Mouse (Mus musculus) mouse embryonic stem cell (cell line): ENCODE measurements around the gene Klf9.

ENCODE experiments used
- in situ Hi-C, 2 experiments: fragments of 300-500 bp; cut with MboI; formaldehyde crosslinking; loops; 1 replicate in 1 of 2; 3 replicates in 1 of 2; pipeline ENCODE4 v1.14.3; 2019 to 2020; ENCODE audit warnings: low sequenced_read_pairs in 2 of 2, low pct_unique_long_range_greater_than_20kb in 1 of 2, mixed read lengths in 1 of 2; ENCODE audit not compliant: unreplicated experiment in 1 of 2

The Klf9 gene

GRCm38 (mm10) chr19:23152771-23153605 lies 12.0 kb downstream of the Klf9 start:
- in situ Hi-C loops = no loop called here

DNA sequence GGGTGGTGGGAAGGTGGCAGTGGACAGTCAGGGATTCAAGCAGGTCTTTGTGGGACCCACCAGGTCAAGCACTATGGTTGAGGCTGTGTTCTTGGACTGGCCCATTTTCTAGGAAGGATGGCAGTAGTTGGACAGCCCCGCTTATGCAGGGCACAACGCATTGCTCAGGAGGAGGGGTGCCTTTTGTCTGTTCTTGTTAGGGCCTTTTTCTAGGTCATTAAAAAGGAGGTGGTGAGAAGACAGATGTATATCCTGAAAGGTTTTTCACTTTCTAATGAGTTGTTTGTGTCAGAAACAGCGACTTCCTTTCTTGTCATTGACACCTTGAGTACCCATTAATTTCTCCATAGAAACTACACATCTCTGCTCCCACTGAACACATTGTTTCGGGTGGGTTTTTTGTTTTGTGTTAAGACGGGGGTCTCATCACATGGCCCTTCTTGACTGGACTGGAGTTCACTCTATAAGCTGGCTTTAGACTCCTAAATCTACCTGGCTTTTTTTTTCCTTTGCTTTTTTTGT lies 12.6 kb downstream of the Klf9 start:
- in situ Hi-C loops = no loop called here

DNA sequence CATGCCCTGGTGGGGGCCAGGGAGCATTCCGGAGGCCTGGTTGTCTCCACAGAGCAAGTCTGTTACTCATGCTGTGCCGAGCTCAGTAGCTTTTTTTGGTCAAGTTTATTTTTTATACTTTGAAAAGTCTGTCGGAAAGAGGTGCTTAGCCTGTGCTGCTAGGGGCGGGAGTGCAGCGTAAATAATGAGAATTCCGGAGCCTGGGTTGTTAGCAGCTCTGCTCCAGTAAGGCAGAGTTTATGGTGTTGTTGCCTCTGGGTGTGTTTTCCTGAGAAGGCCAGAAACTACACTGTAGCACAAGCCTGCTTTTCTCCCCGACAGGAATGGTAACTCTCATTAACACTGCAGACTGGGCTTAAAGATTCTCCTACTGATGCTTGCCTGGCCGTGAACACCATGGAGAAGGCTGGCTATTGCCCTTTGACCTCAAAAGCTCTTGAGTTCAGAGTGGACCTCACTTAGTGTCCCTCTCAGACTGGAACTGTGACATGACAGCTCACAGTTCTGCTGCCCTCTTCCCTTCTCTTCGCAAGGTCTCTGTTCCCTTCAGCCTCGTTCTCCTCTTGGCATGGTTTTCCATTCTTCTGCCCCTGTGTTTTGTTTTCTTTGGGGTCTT lies 18.9 kb downstream of the Klf9 start:
- in situ Hi-C loops = no loop called here

- in situ Hi-C loops = no loop called here
Observed at GRCm38 (mm10) chr19:23162387-23162809, 21.4 kb downstream of the Klf9 start.

DNA sequence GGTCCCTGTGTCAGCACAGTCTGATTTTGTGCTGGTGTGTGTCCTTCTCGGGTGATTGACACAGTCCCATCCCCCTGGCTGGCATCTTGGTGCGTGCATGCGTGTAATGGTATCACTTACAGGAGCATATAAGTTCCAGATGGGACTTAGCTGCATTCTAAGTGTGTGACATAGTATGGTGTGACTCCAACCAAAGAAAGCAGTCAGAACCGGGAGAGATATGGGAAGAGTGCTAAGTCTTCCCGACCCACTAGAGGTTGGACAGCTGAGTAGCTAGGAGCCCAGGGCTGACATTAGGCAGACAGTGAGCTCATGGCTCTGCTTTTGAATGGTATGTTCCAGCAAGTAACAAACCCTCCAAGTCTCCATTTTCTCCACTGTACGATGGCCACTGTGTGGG lies 21.9 kb downstream of the Klf9 start:
- in situ Hi-C loops = no loop called here

DNA sequence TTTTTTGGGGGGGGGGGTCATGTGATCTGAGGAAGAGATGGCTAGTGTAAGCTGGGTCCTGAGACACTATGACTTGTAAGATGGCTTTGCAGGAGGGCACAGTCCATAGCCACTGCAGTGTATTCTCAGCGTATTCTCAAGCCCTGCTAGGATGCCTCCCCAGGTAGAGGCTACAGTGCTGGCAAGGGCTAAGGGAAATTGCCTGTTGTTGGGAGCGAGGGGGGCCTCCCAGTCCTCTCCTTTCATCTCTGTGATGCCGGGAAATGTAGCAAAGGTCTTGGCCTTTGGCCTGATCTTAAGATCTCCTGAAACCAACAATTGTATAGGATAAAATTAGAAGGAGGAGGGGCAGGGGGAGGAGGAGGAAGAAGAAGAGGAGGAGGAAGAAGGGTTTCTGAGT lies 22.3 kb downstream of the Klf9 start:
- in situ Hi-C loops = no loop called here

- in situ Hi-C loops = no loop called here
Observed at GRCm38 (mm10) chr19:23164651-23165240, 23.7 kb downstream of the Klf9 start.

DNA sequence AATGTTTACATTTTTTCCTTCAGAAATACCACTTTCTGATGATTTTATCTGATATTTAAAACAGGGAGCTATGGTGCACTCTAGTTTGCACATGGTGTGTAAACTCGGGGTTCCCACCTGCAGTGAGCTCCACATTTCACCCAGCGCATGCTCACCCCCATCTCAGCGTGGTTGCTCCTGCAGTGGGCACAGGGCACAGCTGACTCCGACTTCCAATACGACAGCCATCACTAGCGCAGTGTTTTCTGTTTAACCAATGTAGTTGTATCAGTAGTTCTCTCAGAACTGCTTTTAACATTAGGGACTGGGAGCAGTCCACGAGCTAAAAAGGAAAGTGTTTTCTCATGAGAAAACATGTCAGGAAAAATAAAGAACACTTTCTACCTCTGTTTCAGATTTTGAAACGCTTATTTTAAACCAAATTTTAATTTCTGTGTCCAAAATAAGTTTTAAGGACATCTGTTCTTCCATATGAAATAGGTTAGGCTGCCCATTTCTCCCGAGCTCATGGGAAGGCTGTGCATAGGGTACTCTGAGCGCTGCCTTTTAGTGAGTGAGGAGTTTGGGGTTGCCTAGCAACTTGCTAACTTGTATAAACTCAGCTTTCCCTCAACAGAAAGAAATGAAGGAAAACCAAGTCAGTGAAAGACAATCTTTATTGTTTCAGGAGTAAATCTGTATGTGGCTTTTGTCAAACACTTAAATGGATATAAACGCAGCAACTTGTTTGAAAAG lies 25.7 kb downstream of the Klf9 start:
- in situ Hi-C loops = no loop called here

DNA sequence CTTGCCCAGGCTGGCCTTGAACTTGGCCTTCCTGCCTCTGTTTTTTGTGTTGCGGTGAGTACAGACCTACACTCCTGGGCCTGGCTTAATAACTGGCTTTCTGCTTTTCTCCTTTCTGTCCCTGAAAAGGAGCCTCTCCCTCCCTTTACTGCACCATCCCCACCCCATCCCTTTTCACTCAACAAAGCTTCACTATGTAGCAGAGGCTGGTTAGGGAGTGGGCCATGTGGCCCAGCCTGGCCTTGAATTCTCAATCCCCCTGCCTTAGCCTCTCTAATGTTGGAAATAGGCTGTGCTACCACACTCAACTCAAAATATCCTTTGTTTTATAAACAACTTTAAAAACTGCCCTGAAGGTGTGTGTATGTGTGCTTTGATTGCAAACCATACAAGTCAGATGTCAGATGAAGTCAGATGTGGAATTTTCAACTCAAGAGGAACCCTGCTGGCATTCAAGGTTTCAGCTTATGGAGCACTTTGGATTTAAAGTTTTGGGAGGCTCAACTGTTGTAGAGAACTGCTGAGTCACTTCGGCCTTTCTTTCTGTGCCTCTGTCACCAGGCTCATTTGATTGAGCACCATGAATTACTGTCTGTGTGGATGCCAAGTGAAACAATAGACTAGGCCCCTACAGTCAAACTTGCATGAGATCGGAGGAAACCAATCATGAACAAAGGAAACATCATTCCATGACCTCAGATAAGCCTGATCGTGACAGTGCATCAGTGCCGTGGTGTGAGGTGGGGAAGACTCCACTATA lies 28.1 kb downstream of the Klf9 start:
- in situ Hi-C loops = no loop called here

- in situ Hi-C loops = no loop called here
Observed at GRCm38 (mm10) chr19:23169659-23170050, 28.6 kb downstream of the Klf9 start.

DNA sequence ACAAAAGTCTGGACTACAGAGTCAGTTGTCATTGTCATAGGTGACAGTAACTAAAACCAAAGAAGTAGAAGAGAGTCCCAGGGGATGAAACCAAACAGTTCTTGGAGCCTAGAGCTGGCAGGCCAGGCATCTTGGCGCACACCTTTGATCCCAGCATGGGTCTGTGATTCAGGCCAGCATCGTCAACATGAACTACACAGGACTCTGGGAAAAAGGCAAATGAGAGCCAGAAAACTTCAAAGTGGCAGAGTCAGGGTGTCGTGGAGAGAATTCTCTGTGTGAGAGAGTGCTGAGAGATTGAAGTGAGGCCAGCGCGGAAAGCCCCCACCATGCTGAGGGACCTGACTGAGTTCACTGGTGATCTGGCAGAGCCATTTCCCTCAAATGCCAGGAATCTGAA lies 29.4 kb downstream of the Klf9 start:
- in situ Hi-C loops = no loop called here

- in situ Hi-C loops = no loop called here
Observed at GRCm38 (mm10) chr19:23171136-23171535, 30.1 kb downstream of the Klf9 start.

DNA sequence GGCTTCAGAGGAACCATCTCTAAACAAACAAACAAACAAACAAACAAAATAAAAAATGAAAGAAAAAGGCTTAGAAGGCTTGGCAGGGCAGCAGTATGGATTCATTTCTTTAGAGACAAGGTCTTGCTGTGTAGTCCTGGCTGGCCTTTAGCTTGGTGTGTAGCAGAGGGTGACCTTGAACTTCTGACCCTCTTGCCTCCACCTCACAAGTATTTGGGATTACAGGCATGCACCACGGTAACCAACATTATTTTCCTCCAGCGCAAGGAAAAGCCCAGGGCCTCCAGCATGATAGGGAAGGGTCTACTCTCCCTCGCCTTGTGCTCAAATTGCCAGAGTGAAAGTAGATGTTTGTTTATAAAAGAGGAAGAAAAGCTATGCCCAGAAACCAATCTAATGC lies 34.1 kb downstream of the Klf9 start:
- in situ Hi-C loops = no loop called here

DNA sequence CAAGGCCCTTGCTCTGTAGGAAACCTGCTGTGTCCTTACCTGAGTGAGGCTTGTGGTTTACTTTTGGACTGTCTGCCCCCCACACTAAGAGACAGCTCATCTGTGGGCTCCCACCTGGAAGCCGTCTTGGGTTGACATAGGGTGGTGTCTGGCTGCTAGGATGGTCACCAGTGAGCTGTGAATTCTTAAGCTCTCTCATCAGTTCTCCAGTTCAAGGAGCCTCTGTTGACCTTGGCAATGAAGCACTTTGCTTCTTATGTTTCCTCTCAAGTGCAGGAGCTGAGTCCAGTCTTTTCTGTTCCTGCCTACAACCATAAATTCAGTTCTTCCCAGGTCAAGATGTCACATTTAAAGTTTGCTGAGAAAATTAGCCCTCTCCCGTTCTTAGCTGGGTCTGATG lies 34.5 kb downstream of the Klf9 start:
- in situ Hi-C loops = no loop called here

DNA sequence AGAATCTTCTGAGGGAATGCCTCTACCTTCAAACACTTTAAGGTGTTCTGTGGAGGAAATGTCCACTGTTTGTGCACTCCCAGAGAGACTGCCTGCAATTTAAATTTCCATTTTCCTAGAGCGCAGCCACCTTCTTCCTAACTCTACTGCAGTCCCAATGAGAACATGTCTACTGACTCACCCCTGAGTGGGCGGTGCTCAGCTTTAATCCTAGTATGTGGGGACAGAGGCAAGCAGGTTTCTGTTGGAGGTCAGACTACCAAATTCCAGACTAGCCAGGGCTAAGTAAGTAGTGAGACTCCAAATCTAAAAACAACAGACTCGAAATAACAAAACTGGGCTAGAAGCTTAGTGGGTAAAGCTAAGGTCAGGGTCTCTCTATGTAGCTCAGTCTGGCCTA lies 37.5 kb downstream of the Klf9 start:
- in situ Hi-C loops = no loop called here

- in situ Hi-C loops = no loop called here
Observed at GRCm38 (mm10) chr19:23183493-23183892, 42.5 kb downstream of the Klf9 start.

GRCm38 (mm10) chr19:23184068-23184467 lies 43.0 kb downstream of the Klf9 start:
- in situ Hi-C loops = no loop called here

GRCm38 (mm10) chr19:23187732-23188131 lies 46.7 kb downstream of the Klf9 start:
- in situ Hi-C loops = no loop called here
